Mouse (Mus musculus) adrenal gland, postnatal 25 days (tissue): ENCODE results near the gene Olfr502. TPM values are rescaled to one million over a fixed set of nuclear protein-coding genes. Genes with fewer than 3 reads are reported as not detected.
"Not testable (repeated sequence)": the region's sequence is repeated elsewhere in the genome, so short reads cannot be mapped to it uniquely, and the experiment has no call there.

ENCODE experiments used
- DNase-seq: peaks from one replicate; pipeline ENCODE4 v3.0.0; 2021; ENCODE audit warnings: mixed read lengths
- long read RNA-seq: library from polyadenylated mRNA; stranded (forward); transcript quantifications from one replicate; pipeline ENCODE4 v2.0.0, GENCODE M21; 2021
- total RNA-seq: library from RNA; stranded (reverse); gene quantifications from 2 replicates; pipeline ENCODE4 v1.2.3, GENCODE M21; 2021

Olfr502 gene
- total RNA-seq: not detected in 2 replicates
- long read RNA-seq: 0 reads

- no peak for DNase-seq
These were observed at the start of gene Olfr502 for GRCm38 (mm10) chr7:108524965-108525364. Olfr502 (minus strand) TSS chr7:108525065.

GRCm38 (mm10) chr7:108565693-108566092, 40.8 kb upstream of the Olfr502 start, which contains the start of gene Olfr504:
Olfr504 (minus strand) TSS chr7:108565793.
- no peak for DNase-seq

GRCm38 (mm10) chr7:108544227-108544626, 19.4 kb upstream of the Olfr502 start, which contains the start of gene Olfr503:
Olfr503 (plus strand) TSS chr7:108544527.
- DNase-seq: not testable (repeated sequence)

GRCm38 (mm10) chr7:108542416-108542815, 17.6 kb upstream of the Olfr502 start:
- DNase-seq: no peak

Other genes with a start within 250 kb of the Olfr502 start
- gene Olfr490, start 236.1 kb downstream of the Olfr502 start, total RNA-seq: not detected in 2 replicates
- not detected in 2 replicates for gene Olfr491, start 211.6 kb downstream of the Olfr502 start, total RNA-seq
- not detected in 2 replicates for gene Olfr492, start 201.4 kb downstream of the Olfr502 start, total RNA-seq
- not detected in 2 replicates for gene Olfr493, start 178.1 kb downstream of the Olfr502 start, total RNA-seq
- not detected in 2 replicates for gene Olfr494, start 159.7 kb downstream of the Olfr502 start, total RNA-seq
- not detected in 2 replicates for gene Olfr495, start 131.9 kb downstream of the Olfr502 start, total RNA-seq
- gene Olfr497, start 104.6 kb downstream of the Olfr502 start, total RNA-seq: not detected in 2 replicates
- not detected in 2 replicates for gene Olfr498, start 59.7 kb downstream of the Olfr502 start, total RNA-seq
- gene Olfr503, start 19.5 kb upstream of the Olfr502 start, total RNA-seq: not detected in 2 replicates
- not detected in 2 replicates for gene Olfr504, start 40.7 kb upstream of the Olfr502 start, total RNA-seq
- not detected in 2 replicates for gene Olfr506, start 85.7 kb upstream of the Olfr502 start, total RNA-seq
- gene Olfr507, start 96.7 kb upstream of the Olfr502 start, total RNA-seq: not detected in 2 replicates
- not detected in 2 replicates for gene Olfr508, start 104.9 kb upstream of the Olfr502 start, total RNA-seq
- not detected in 2 replicates for gene Olfr509, start 126.8 kb upstream of the Olfr502 start, total RNA-seq
- gene Olfr510, start 141.4 kb upstream of the Olfr502 start, total RNA-seq: not detected in 2 replicates
- not detected in 2 replicates for gene Olfr512, start 188.3 kb upstream of the Olfr502 start, total RNA-seq
- not detected in 2 replicates for gene Olfr513, start 225.9 kb upstream of the Olfr502 start, total RNA-seq